ENCODE assay signal across 12 mouse cellular contexts in the genomic region with DNA sequence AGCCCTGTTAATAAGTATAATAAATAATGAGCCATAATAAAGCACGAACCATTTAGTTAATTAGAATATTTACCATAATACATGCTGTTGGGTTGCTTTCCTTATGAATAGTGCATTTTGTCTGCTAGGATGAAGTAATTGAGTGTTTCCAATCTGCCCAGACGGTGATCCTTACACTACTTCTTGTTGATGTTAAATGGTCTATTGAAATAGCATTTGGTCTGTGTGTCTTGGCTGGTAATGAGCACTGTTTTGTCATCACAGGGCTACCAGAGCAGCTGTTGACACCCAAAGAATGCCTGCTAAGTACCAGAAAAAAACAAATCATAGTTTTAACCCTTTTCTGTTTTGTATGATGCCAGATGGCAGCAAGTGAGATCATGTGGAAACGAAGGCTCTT. TPM values are rescaled to one million over a fixed set of nuclear protein-coding genes. Genes with fewer than 3 reads are reported as not detected.
DNase-seq lines count a peak whose midpoint lies in the region; ATAC-seq and TF ChIP-seq lines count a peak whose summit lies in the region.
"Had no signal": no experiment of that assay in that cellular context is flagged by ENCODE, and none has a peak within 500 bp of the region (broad histone marks: within the 10 kb centered on the region; RNA-seq: fewer than 3 reads in every experiment).

No protein-coding gene starts in this region.

- in situ Hi-C loops in CH12.LX (cut with MboI; ENCODE audit: low pct_ligation_motif_present, low pct_unique_long_range_greater_than_20kb, low sequenced_read_pairs), result no loop called here

- no peak for TF ChIP-seq POLR2A in CH12.LX (IDR thresholded peaks at IDR 0.05; ENCODE audit: low read depth, low read length)

- H3K4me3 ChIP-seq in layer of hippocampus, adult 2 months, result no peak overlapping the region
- no peak overlapping the region for H3K4me3 ChIP-seq in CH12.LX (replicated peaks in 1 of 3; ENCODE audit: low read depth in 2 of 3, low read length in 2 of 3, poor library complexity in 1 of 3)
- no peak overlapping the region for H3K4me3 ChIP-seq in forebrain, embryonic 13.5 days
- no peak overlapping the region for H3K4me3 ChIP-seq in hindbrain, embryonic 16.5 days (ENCODE audit: low read length)

- peak; percentile 97 for ATAC-seq in forebrain, embryonic 13.5 days
- ATAC-seq in hindbrain, embryonic 16.5 days, result peak; percentile 55; the same call in 1 of the 2 replicates

- peak in 1 of 2 experiments; percentile 23 for DNase-seq in layer of hippocampus, adult 2 months (ENCODE audit: low spot score in 2 of 2)
- DNase-seq in layer of hippocampus, postnatal 10 days (ENCODE audit: low spot score in 2 of 2), result no peak
- DNase-seq in CH12.LX (ENCODE audit: extremely low read depth), result no peak
- DNase-seq in adrenal gland, adult 8-10 months, result no peak
- DNase-seq in frontal cortex, adult 2 months (ENCODE audit: extremely low spot score in 1 of 2, low spot score in 1 of 2), result no peak
- DNase-seq in spleen, postnatal 14 days (ENCODE audit: low spot score in 2 of 2), result no peak
- DNase-seq: B cell, adult 2 months; lung, adult 18-20 months; right cerebral cortex, postnatal 25 days had no signal

- H3K79me2 ChIP-seq in CH12.LX (replicated peaks; ENCODE audit: control insufficient read depth, extremely low read depth, insufficient read depth, poor library complexity, severe bottlenecking), result no peaks in the 10 kb centered on the region

- TF ChIP-seq CTCF in layer of hippocampus, adult 2 months (conservative IDR thresholded peaks at IDR 0.05), result no peak
- TF ChIP-seq CTCF in CH12.LX (conservative IDR thresholded peaks at IDR 0.05 in 1 of 2, IDR thresholded peaks at IDR 0.05 in 1 of 2; ENCODE audit: low read depth in 2 of 2, low read length in 2 of 2), result no peak

- 0 out of 2 replicates have a peak overlapping the region, but pooled peaks have one; percentile 28 for H3K27ac ChIP-seq in layer of hippocampus, adult 2 months
- H3K27ac ChIP-seq in CH12.LX (ENCODE audit: insufficient read depth, low read depth), result no peak overlapping the region
- H3K27ac ChIP-seq in forebrain, embryonic 13.5 days, result no peak overlapping the region
- no peak overlapping the region for H3K27ac ChIP-seq in hindbrain, embryonic 16.5 days (ENCODE audit: low read depth, low read length)

- dilution Hi-C loops in CH12.LX (cut with MboI; ENCODE audit: extremely low pct_ligation_motif_present, extremely low pct_unique_long_range_greater_than_20kb, low sequenced_read_pairs), result no loop called here

- H3K4me2 ChIP-seq in CH12.LX (ENCODE audit: insufficient read depth, low read depth, poor library complexity, severe bottlenecking), result no peak overlapping the region
- H3K4me2 ChIP-seq in forebrain, embryonic 13.5 days, result no peak overlapping the region
- no peak overlapping the region for H3K4me2 ChIP-seq in hindbrain, embryonic 16.5 days (ENCODE audit: low read length)
- H3K4me2 ChIP-seq: heart, embryonic 11.5 days had no signal

- no peaks in the 10 kb centered on the region for H3K36me3 ChIP-seq in CH12.LX (replicated peaks in 1 of 2; ENCODE audit: control insufficient read depth in 1 of 2, insufficient read depth in 1 of 2, low read length in 1 of 2)
- no peaks in the 10 kb centered on the region for H3K36me3 ChIP-seq in forebrain, embryonic 13.5 days (ENCODE audit: poor library complexity, severe bottlenecking)
- no peaks in the 10 kb centered on the region for H3K36me3 ChIP-seq in hindbrain, embryonic 16.5 days (ENCODE audit: control insufficient read depth, insufficient read depth, low read length)

- H3K4me1 ChIP-seq in CH12.LX (ENCODE audit: control insufficient read depth in 1 of 2, insufficient read depth in 2 of 2), result peaks cover 3 to 20% of the 10 kb centered on the region in 2 experiments; a peak in 2 of 4 replicates
- peaks cover 21% of the 10 kb centered on the region for H3K4me1 ChIP-seq in forebrain, embryonic 13.5 days
- H3K4me1 ChIP-seq in hindbrain, embryonic 16.5 days (ENCODE audit: control insufficient read depth, insufficient read depth, low read depth, low read length), result peaks cover 5% of the 10 kb centered on the region; the same call in 1 of the 2 replicates

- WGBS in forebrain, embryonic 13.5 days, result 11% methylated on average over 3 of the region's 3 CpGs
- WGBS in hindbrain, embryonic 16.5 days, result 26% methylated on average over 3 of the region's 3 CpGs

- no peak for TF ChIP-seq RAD21 in CH12.LX (IDR thresholded peaks at IDR 0.05; ENCODE audit: low read depth, low read length)

- no peak for TF ChIP-seq EP300 in CH12.LX (IDR thresholded peaks at IDR 0.05; ENCODE audit: low read length)

- H3K9ac ChIP-seq in CH12.LX (ENCODE audit: insufficient read depth, low read depth), result no peak overlapping the region
- no peak overlapping the region for H3K9ac ChIP-seq in forebrain, embryonic 13.5 days
- H3K9ac ChIP-seq in hindbrain, embryonic 16.5 days (ENCODE audit: low read depth, low read length), result no peak overlapping the region

- no peaks in the 10 kb centered on the region for H3K27me3 ChIP-seq in CH12.LX (replicated peaks)
- H3K27me3 ChIP-seq in forebrain, embryonic 13.5 days, result peaks cover 81% of the 10 kb centered on the region
- H3K27me3 ChIP-seq in hindbrain, embryonic 16.5 days (replicated peaks; ENCODE audit: control insufficient read depth, insufficient read depth, low read length), result no peaks in the 10 kb centered on the region

- H3K9me3 ChIP-seq in CH12.LX (replicated peaks; ENCODE audit: low read length), result no peaks in the 10 kb centered on the region
- no peaks in the 10 kb centered on the region for H3K9me3 ChIP-seq in forebrain, embryonic 13.5 days (replicated peaks)
- no peaks in the 10 kb centered on the region for H3K9me3 ChIP-seq in hindbrain, embryonic 16.5 days (ENCODE audit: control insufficient read depth, low read length)

TF ChIP-seq in CH12.LX, 34 proteins besides CTCF, POLR2A, EP300 and RAD21:
- TF ChIP-seq MEF2A (IDR thresholded peaks at IDR 0.05; ENCODE audit: borderline replicate concordance, low read depth, low read length), result no peak
- peak; percentile 0; the same call in 1 of the 2 replicates for TF ChIP-seq SIN3A (IDR thresholded peaks at IDR 0.05; ENCODE audit: low read length)
TF ChIP-seq in CH12.LX: peak in this region for 1.

RNA-seq across cellular contexts. Expression of gene Lgr4, which starts 42.8 kb away (rescaled TPM):
- 10 to 100 TPM; 28.4 to 29.6 TPM for total RNA-seq in layer of hippocampus, adult 2 months (2021)
- total RNA-seq in layer of hippocampus, postnatal 10 days (2021), result 10 to 100 TPM; 24.8 to 25.4 TPM
- total RNA-seq in CH12.LX (2012; rRNA removed) (5.0 and 6.1 TPM in 2 replicates), CH12.LX (2014; rRNA removed) (10.0 and 11.4 TPM in 2 replicates)
- polyA plus RNA-seq in CH12.LX (2012; ENCODE audit: insufficient read length, low read depth), result 5.3 and 6.9 TPM in 2 replicates
- polyA plus RNA-seq in forebrain, embryonic 13.5 days (2015; fragmentation: Nextera tagmentation; extraction: Ambion mirVana), result 2.7 and 3.5 TPM in 2 replicates
- polyA plus RNA-seq in hindbrain, embryonic 16.5 days (2015; fragmentation: Nextera tagmentation; extraction: Ambion mirVana), result 7.0 and 7.7 TPM in 2 replicates
- 100 to 1,000 TPM; 117 to 198 (median 152) TPM for total RNA-seq in adrenal gland, adult 8-10 months (2022)
- polyA plus RNA-seq in frontal cortex, adult 2 months (2012; rRNA removed), result 28.3 and 29.1 TPM in 2 replicates

RNA-seq across cellular contexts. Expression of gene Ccdc34, which starts 57.4 kb away (rescaled TPM):
- 10 to 100 TPM; 16.3 to 20.1 TPM for total RNA-seq in layer of hippocampus, adult 2 months (2021)
- total RNA-seq in layer of hippocampus, postnatal 10 days (2021), result 10 to 100 TPM; 24.3 to 25.5 TPM
- total RNA-seq in CH12.LX (2012; rRNA removed) (15.5 and 17.2 TPM in 2 replicates), CH12.LX (2014; rRNA removed) (22.4 and 25.6 TPM in 2 replicates)
- polyA plus RNA-seq in CH12.LX (2012; ENCODE audit: insufficient read length, low read depth), result 42.6 and 44.6 TPM in 2 replicates
- 52.7 and 57.9 TPM in 2 replicates for polyA plus RNA-seq in forebrain, embryonic 13.5 days (2015; fragmentation: Nextera tagmentation; extraction: Ambion mirVana)
- polyA plus RNA-seq in hindbrain, embryonic 16.5 days (2015; fragmentation: Nextera tagmentation; extraction: Ambion mirVana), result 26.0 and 27.7 TPM in 2 replicates
- 10 to 100 TPM in 2 of 4 experiments, 1 to 10 TPM in 2; 5.1 to 10.5 (median 8.9) TPM for total RNA-seq in adrenal gland, adult 8-10 months (2022)
- 12.1 and 12.6 TPM in 2 replicates for polyA plus RNA-seq in frontal cortex, adult 2 months (2012; rRNA removed)
